Mouse (Mus musculus): ENCODE data around the gene Dok3. TPM values are rescaled to one million over a fixed set of nuclear protein-coding genes. Genes with fewer than 3 reads are reported as not detected.

The Dok3 gene
- polyA plus RNA-seq, 1 experiment: 39.8 TPM

GRCm38 (mm10) chr13:55474621-55475069, 54.5 kb downstream of the Dok3 start:
- 59% methylated on average over 5 of the region's 5 CpGs for WGBS
- TF ChIP-seq CTCF (IDR thresholded peaks at IDR 0.05; ENCODE audit: insufficient read depth, low read length): no peak
- TF ChIP-seq POLR2A (IDR thresholded peaks at IDR 0.05; ENCODE audit: borderline replicate concordance, extremely low read depth, low read depth, low read length): no peak
- Histone ChIP-seq H3K4me3 (replicated peaks; ENCODE audit: extremely low read depth, low read depth, low read length) (no peak overlapping the region), H3K4me1 (ENCODE audit: control insufficient read depth, insufficient read depth, low read length) (peaks cover 9% of the 10 kb centered on the region)
- DNase-seq: no peak

GRCm38 (mm10) chr13:55473961-55474360, 55.1 kb downstream of the Dok3 start:
- TF ChIP-seq POLR2A (IDR thresholded peaks at IDR 0.05; ENCODE audit: borderline replicate concordance, extremely low read depth, low read depth, low read length): no peak
- no peak for TF ChIP-seq CTCF (IDR thresholded peaks at IDR 0.05; ENCODE audit: insufficient read depth, low read length)
- WGBS: 77% methylated on average over 11 of the region's 11 CpGs
- DNase-seq: no peak
- Histone ChIP-seq H3K4me3 (replicated peaks; ENCODE audit: extremely low read depth, low read depth, low read length) (no peak overlapping the region), H3K4me1 (ENCODE audit: control insufficient read depth, insufficient read depth, low read length) (peaks cover 8% of the 10 kb centered on the region)

Other genes with a start within 250 kb of the Dok3 start
- 216 and 247 TPM in 2 replicates for gene Prelid1, start 208.8 kb downstream of the Dok3 start, polyA plus RNA-seq (2012; rRNA removed)
- gene Rab24, start 207.3 kb downstream of the Dok3 start, polyA plus RNA-seq (2012; rRNA removed): 60.4 and 69.2 TPM in 2 replicates
- gene Mxd3, start 199.5 kb downstream of the Dok3 start, polyA plus RNA-seq (2012; rRNA removed): 1.5 and 2.7 TPM in 2 replicates
- 76.2 and 80.8 TPM in 2 replicates for gene Lman2, start 166.5 kb downstream of the Dok3 start, polyA plus RNA-seq (2012; rRNA removed)
- 11.7 and 11.8 TPM in 2 replicates for gene Rgs14, start 159.6 kb downstream of the Dok3 start, polyA plus RNA-seq (2012; rRNA removed)
- gene Slc34a1, start 131.1 kb downstream of the Dok3 start, polyA plus RNA-seq (2012; rRNA removed): 0.28 and 1.7 TPM in 2 replicates
- not detected in 2 replicates for gene Pfn3, start 114.1 kb downstream of the Dok3 start, polyA plus RNA-seq (2012; rRNA removed)
- 0.19 and 0.36 TPM in 2 replicates for gene F12, start 102.5 kb downstream of the Dok3 start, polyA plus RNA-seq (2012; rRNA removed)
- gene Grk6, start 84.2 kb downstream of the Dok3 start, polyA plus RNA-seq (2012; rRNA removed): 45.2 and 55.5 TPM in 2 replicates
- gene Prr7, start 65.0 kb downstream of the Dok3 start, polyA plus RNA-seq (2012; rRNA removed): 5.6 and 9.6 TPM in 2 replicates
- 20.6 and 21.6 TPM in 2 replicates for gene Dbn1, start 41.2 kb downstream of the Dok3 start, polyA plus RNA-seq (2012; rRNA removed)
- 72.1 and 80.5 TPM in 2 replicates for gene Pdlim7, start 15.6 kb downstream of the Dok3 start, polyA plus RNA-seq (2012; rRNA removed)
- gene Ddx41, start 7.4 kb upstream of the Dok3 start, polyA plus RNA-seq (2012; rRNA removed): 58.0 and 61.1 TPM in 2 replicates
- 142 and 151 TPM in 2 replicates for gene Fam193b, start 41.8 kb upstream of the Dok3 start, polyA plus RNA-seq (2012; rRNA removed)
- gene Tmed9, start 44.4 kb upstream of the Dok3 start, polyA plus RNA-seq (2012; rRNA removed): 59.3 and 81.6 TPM in 2 replicates
- gene B4galt7, start 70.6 kb upstream of the Dok3 start, polyA plus RNA-seq (2012; rRNA removed): 21.2 TPM in 2 replicates
- gene Caml, start 93.7 kb upstream of the Dok3 start, polyA plus RNA-seq (2012; rRNA removed): 16.3 and 25.3 TPM in 2 replicates
- gene Ddx46, start 105.7 kb upstream of the Dok3 start, polyA plus RNA-seq (2012; rRNA removed): 9.9 and 15.8 TPM in 2 replicates
- gene B230219D22Rik, start 163.8 kb upstream of the Dok3 start, polyA plus RNA-seq (2012; rRNA removed): 33.2 and 42.0 TPM in 2 replicates
- gene Txndc15, start 185.4 kb upstream of the Dok3 start, polyA plus RNA-seq (2012; rRNA removed): 37.1 and 39.1 TPM in 2 replicates
- 29.4 and 33.0 TPM in 2 replicates for gene Pcbd2, start 198.1 kb upstream of the Dok3 start, polyA plus RNA-seq (2012; rRNA removed)

Data from lung, adult 2 months (tissue).